Mouse (Mus musculus): ENCODE measurements at regions not wholly inside any gene's neighbourhood (a gene's known extent, or its start where the extent isn't known, plus 50 kb on each side); places are given as distances from the start of the nearest gene placed in this dataset.
"Not testable (repeated sequence)": the region's sequence is repeated elsewhere in the genome, so short reads cannot be mapped to it uniquely, and the experiment has no call there.

DNA sequence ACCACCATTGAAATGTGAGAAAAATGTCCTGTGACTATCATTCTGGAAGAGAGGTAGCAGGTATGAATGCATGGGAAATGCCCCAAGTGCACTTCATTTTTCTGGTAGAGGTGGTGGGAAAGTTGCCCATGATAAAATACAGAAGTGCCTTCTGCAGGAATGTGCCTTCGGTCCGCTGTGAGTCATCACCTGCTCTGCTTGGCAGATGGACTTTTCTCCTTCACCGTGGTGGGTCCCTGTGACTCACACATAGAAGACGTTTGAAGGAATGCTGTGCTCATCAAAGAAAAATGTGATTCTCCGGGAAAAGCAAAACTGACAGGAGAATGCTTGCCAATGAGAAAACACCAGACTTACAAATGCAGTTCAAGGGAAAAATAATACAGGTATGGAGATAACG, 126.8 kb downstream of the Tnfsf18 start:
- peak in 1 of 2 experiments; percentile 5 for DNase-seq (ENCODE audit: low spot score in 2 of 2)

DNA sequence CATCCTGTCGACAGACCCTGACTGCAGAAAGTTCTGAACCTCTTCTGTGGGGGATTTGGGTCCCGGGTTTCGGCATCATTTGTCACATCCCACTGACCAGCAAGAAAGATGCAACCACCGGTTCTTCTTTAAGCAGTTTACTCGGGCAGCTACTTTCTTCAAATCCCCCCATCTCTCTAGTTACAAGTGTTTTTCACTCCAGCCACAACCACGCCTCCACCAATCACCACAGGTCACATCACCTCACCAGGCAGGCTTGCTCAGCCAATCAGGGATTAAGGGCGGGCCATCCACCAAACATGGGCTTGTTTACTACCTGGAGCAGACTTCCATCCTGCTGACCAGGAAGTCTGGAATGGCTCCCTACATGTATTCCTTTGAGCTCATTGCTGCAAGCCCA, 119.6 kb downstream of the Tnfsf18 start:
- DNase-seq (ENCODE audit: low spot score in 2 of 2): not testable (repeated sequence)

- DNase-seq (ENCODE audit: low spot score in 2 of 2): not testable (repeated sequence)
Measured at GRCm38 (mm10) chr1:161613658-161614057, 119.2 kb downstream of the Tnfsf18 start.

DNA sequence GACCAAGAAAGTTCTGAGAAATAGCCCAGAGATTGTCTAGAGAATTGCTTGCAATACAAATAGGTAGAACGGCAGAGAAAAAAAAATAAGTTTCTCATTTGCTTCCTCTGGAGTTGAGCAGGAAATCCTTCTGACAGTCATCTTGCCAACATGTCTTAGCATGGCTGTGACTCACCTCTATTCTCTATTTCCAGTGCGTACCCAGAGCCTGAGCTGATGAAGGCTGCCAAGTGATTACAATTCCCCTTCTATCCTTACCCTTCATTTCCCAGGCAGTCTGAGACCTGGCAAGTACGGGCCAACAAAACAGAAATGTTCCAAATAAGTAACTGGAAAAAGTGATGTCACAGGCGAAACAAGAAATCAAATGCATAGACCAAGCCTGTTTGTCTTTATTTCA, 113.0 kb downstream of the Tnfsf18 start:
- no peak for DNase-seq (ENCODE audit: low spot score in 2 of 2)

DNA sequence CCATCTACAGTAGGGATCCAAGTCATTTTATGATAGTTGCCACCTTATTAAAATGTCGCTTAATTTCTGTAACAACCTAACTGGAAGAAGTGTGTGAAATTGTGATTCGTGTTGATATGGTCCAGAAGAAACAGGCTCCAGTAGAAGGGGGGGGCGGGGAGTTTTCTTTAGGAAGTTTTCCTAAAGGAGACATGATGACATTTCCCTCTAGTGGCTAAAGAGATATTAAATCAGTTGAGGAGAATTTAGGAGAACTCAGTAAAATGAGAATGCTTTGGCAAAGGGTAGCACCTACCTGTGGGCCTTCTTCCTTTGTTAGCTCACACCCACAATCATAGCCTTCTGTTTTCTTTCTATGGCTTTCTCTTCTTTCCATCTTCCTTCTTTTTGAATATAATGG, 107.7 kb downstream of the Tnfsf18 start:
- DNase-seq (ENCODE audit: low spot score in 2 of 2): no peak

GRCm38 (mm10) chr1:161601167-161601566, 106.7 kb downstream of the Tnfsf18 start:
- DNase-seq (ENCODE audit: low spot score in 2 of 2): no peak

GRCm38 (mm10) chr1:161598167-161598566, 103.7 kb downstream of the Tnfsf18 start:
- no peak for DNase-seq (ENCODE audit: low spot score in 2 of 2)

- DNase-seq (ENCODE audit: low spot score in 2 of 2): no peak
Measured at GRCm38 (mm10) chr1:161576530-161576929, 82.1 kb downstream of the Tnfsf18 start.

GRCm38 (mm10) chr1:161575939-161576338, 81.5 kb downstream of the Tnfsf18 start:
- peak in 1 of 2 experiments; percentile 4 for DNase-seq (ENCODE audit: low spot score in 2 of 2)

GRCm38 (mm10) chr1:161575171-161575570, 80.7 kb downstream of the Tnfsf18 start:
- no peak for DNase-seq (ENCODE audit: low spot score in 2 of 2)

DNA sequence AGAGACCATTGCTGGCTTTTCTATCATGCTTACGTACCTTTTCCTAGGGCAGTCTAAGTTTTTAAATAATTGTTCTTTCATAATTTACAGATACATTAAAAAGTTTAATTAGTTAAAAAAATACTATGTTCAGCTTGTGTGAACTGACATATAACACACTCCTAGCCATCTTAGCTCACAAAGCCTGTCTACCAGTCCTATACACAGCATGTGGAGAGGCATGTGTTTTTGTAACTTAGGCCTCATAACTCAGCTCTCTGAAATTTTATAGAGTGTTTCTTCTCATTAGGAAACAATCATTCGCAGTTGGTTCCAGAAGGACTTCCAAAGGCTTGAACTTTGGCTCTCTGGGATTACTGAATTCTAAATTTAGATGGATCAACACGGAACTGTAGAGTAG, 76.3 kb downstream of the Tnfsf18 start:
- no peak for DNase-seq (ENCODE audit: low spot score in 2 of 2)

DNA sequence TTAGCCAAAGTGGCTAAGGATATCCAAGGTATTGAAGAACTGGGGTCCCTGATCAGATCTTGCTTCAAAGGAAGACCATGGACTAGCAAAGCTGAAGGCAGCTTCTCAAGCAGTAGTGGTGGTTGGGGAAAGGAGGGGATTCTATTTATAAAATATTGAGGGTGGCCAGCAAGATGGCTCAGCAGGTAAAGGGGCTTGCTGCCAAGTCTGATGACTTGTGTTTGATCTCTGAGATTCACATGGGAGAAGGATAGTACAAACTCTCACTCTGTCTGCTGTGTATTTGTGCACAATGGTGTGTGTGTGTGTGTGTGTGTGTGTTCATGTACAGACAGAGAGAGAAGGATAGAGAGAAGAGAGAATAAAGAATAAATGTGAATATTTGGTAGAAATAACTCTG, 73.4 kb downstream of the Tnfsf18 start:
- DNase-seq (ENCODE audit: low spot score in 2 of 2): no peak

DNA sequence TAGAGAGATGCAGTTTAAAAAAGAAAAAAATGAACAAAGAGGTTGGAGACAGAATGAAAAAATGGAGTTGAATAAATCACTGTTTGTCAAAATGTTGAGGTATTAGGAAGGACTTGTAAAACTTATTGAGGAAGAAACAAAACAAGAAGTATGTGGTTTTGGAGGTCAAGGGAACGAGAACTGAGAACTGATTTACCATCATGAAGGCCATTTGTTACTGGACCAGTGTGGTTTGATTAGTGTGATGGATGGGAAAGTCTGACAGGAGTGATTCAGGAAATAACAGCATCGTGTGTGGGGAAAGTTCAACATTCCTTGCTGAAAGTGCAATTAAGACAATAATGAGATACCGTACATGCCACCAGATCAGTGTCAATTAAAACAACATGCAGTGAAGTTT, 65.9 kb downstream of the Tnfsf18 start:
- no peak for DNase-seq (ENCODE audit: low spot score in 2 of 2)
